Mouse (Mus musculus) liver, embryonic 13.5 days (tissue): ENCODE results near the gene Cilp. TPM values are rescaled to one million over a fixed set of nuclear protein-coding genes. Genes with fewer than 3 reads are reported as not detected.
A peak's percentile ranks its signal among the peaks of the same experiment; 100 is the strongest.

Experiments
- ATAC-seq: fragments of 200-750 bp; cut with Nextera tagmentation; 2 replicates; pipeline ENCODE4 v1.8.0; 2017; ENCODE audit warnings: low read depth, mild to moderate bottlenecking, moderate number of reproducible peaks, moderate library complexity
- DNase-seq: peaks from one replicate; pipeline ENCODE4 v3.0.0; 2022
- H3K27ac ChIP-seq: fragments of 300-500 bp; sonication (generic); 2 replicates; pipeline ENCODE4 v1.5.1; 2015; ENCODE audit warnings: moderate library complexity, mild to moderate bottlenecking, inconsistent platforms
- H3K27me3 ChIP-seq: fragments of 300-500 bp; sonication (generic); 2 replicates; pipeline ENCODE4 v1.6.1; 2015; ENCODE audit warnings: mild to moderate bottlenecking, inconsistent platforms
- H3K36me3 ChIP-seq: fragments of 300-500 bp; sonication (generic); 2 replicates; pipeline ENCODE4 v1.6.1; 2015; ENCODE audit warnings: mild to moderate bottlenecking, inconsistent platforms
- H3K4me1 ChIP-seq: fragments of 300-500 bp; sonication (generic); replicated peaks from 2 replicates; pipeline ENCODE4 v1.6.1; 2015; ENCODE audit warnings: inconsistent platforms
- H3K4me2 ChIP-seq: fragments of 300-500 bp; sonication (generic); 2 replicates; pipeline ENCODE4 v1.6.1; 2015; ENCODE audit warnings: inconsistent platforms, mild to moderate bottlenecking, moderate library complexity
- H3K4me3 ChIP-seq: fragments of 300-500 bp; sonication (generic); replicated peaks from 2 replicates; pipeline ENCODE4 v1.5.1; 2015; ENCODE audit warnings: mild to moderate bottlenecking, inconsistent platforms
- H3K9ac ChIP-seq: fragments of 300-500 bp; sonication (generic); 2 replicates; pipeline ENCODE4 v1.6.1; 2015; ENCODE audit warnings: mild to moderate bottlenecking, inconsistent platforms
- H3K9me3 ChIP-seq: fragments of 300-500 bp; sonication (generic); replicated peaks from 2 replicates; pipeline ENCODE4 v1.6.1; 2016; ENCODE audit warnings: inconsistent platforms
- whole genome bisulfite sequencing: fragments of 180-500 bp; shearing (Covaris S2); methylation state at CpG from one replicate; pipeline ENCODE4 v1.1.7; 2015; ENCODE audit not compliant: insufficient replicate concordance; 5-methylcytosine and 5-hydroxymethylcytosine counted together
- polyA plus RNA-seq: library from polyadenylated mRNA; unstranded; fragments of >200 nt; fragmentation: Nextera tagmentation; extraction: Ambion mirVana; gene quantifications from 2 replicates; pipeline ENCODE4 v1.2.1, GENCODE M21; 2015

Gene Cilp
- polyA plus RNA-seq, 1 experiment from 2014 or later: 0.05 TPM

DNA sequence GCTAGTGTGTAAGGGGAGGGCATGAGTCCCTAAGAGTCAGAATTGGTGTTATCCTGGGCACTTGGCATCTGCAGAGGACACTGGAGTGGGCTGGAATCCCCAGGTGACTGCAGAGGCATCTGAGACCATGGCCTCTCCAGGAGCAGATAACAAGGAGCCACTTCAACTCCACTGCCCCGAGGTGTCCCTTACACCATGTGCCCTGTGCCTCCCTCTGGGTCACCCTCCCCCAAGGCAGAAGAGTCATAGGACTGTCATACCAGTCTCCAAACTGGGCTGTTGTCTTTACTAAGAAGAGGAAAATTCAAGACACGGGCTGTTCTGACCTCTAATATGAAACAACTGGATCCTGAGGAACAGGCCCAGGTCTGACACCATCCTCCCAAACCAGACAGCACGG, 30.2 kb upstream of the Cilp start:
- H3K4me2 ChIP-seq: no peak overlapping the region
- 69% methylated on average over 3 of the region's 3 CpGs for WGBS
- H3K9ac ChIP-seq: no peak overlapping the region
- no peak overlapping the region for H3K4me3 ChIP-seq
- H3K27me3 ChIP-seq: no peaks in the 10 kb centered on the region
- H3K9me3 ChIP-seq: no peaks in the 10 kb centered on the region
- H3K36me3 ChIP-seq: peaks cover 49% of the 10 kb centered on the region
- no peaks in the 10 kb centered on the region; the same call in 1 of the 2 replicates for H3K4me1 ChIP-seq
- DNase-seq (no peak), ATAC-seq (no peak)
- H3K27ac ChIP-seq: no peak overlapping the region

- ATAC-seq (no peak), DNase-seq (no peak)
- WGBS: 43% methylated on average over 1 of the region's 1 CpGs
- H3K9ac ChIP-seq: no peak overlapping the region
- H3K4me2 ChIP-seq: no peak overlapping the region
- H3K27me3 ChIP-seq: no peaks in the 10 kb centered on the region
- H3K4me3 ChIP-seq: no peak overlapping the region
- no peak overlapping the region for H3K27ac ChIP-seq
- H3K36me3 ChIP-seq: peaks cover 40% of the 10 kb centered on the region
- H3K4me1 ChIP-seq: no peaks in the 10 kb centered on the region; the same call in 1 of the 2 replicates
- H3K9me3 ChIP-seq: no peaks in the 10 kb centered on the region
Measured at GRCm38 (mm10) chr9:65235601-65236000, 29.4 kb upstream of the Cilp start.

DNA sequence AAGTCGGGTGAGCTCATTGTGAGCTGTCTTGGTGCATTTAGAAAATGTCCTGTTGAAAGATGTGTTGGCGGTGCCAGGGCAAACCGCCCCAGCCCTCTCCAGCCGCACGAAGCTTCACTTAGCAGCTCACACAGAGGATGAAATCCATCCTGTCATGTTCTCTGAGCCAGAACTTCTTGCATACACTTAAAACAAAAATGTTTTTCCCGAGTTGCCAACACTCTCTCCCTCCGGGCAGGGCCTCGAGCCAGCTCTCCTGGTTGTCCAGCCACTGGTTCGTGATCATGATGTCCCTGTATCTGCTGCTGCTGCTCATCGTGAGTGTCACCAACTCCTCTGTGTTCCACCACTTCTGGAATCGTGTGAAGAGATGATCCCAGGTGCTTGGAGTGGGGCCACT, 27.4 kb upstream of the Cilp start:
- Histone ChIP-seq H3K9ac (no peak overlapping the region), H3K27ac (no peak overlapping the region), H3K4me3 (no peak overlapping the region), H3K36me3 (peaks cover 28% of the 10 kb centered on the region), H3K27me3 (no peaks in the 10 kb centered on the region), H3K4me1 (no peaks in the 10 kb centered on the region; the same call in 1 of the 2 replicates), H3K9me3 (no peaks in the 10 kb centered on the region), H3K4me2 (no peak overlapping the region)
- no peak for DNase-seq
- WGBS: 73% methylated on average over 11 of the region's 11 CpGs
- ATAC-seq: no peak

- H3K9ac ChIP-seq: no peak overlapping the region
- H3K4me1 ChIP-seq: peaks cover 4% of the 10 kb centered on the region; the same call in 1 of the 2 replicates
- H3K4me3 ChIP-seq: no peak overlapping the region
- H3K9me3 ChIP-seq: no peaks in the 10 kb centered on the region
- no peak overlapping the region for H3K27ac ChIP-seq
- WGBS: 73% methylated on average over 13 of the region's 13 CpGs
- DNase-seq (no peak), ATAC-seq (no peak)
- no peaks in the 10 kb centered on the region for H3K27me3 ChIP-seq
- H3K4me2 ChIP-seq: no peak overlapping the region
- peaks cover 22% of the 10 kb centered on the region for H3K36me3 ChIP-seq
Measured at GRCm38 (mm10) chr9:65238191-65238760, 26.7 kb upstream of the Cilp start.

GRCm38 (mm10) chr9:65239176-65239575, 25.8 kb upstream of the Cilp start:
- H3K36me3 ChIP-seq: peaks cover 17% of the 10 kb centered on the region
- no peak overlapping the region for H3K4me2 ChIP-seq
- no peak overlapping the region for H3K4me3 ChIP-seq
- peaks cover 12% of the 10 kb centered on the region for H3K4me1 ChIP-seq
- DNase-seq (no peak), ATAC-seq (no peak)
- no peak overlapping the region for H3K9ac ChIP-seq
- WGBS: 77% methylated on average over 4 of the region's 4 CpGs
- H3K9me3 ChIP-seq: no peaks in the 10 kb centered on the region
- H3K27ac ChIP-seq: no peak overlapping the region
- H3K27me3 ChIP-seq: no peaks in the 10 kb centered on the region

GRCm38 (mm10) chr9:65239731-65240130, 25.2 kb upstream of the Cilp start:
- Histone ChIP-seq H3K4me1 (peaks cover 16% of the 10 kb centered on the region), H3K4me3 (no peak overlapping the region), H3K9me3 (no peaks in the 10 kb centered on the region), H3K27ac (no peak overlapping the region), H3K4me2 (no peak overlapping the region), H3K27me3 (no peaks in the 10 kb centered on the region), H3K9ac (no peak overlapping the region), H3K36me3 (peaks cover 12% of the 10 kb centered on the region)
- ATAC-seq: no peak
- WGBS: 79% methylated on average over 5 of the region's 5 CpGs
- DNase-seq: no peak

DNA sequence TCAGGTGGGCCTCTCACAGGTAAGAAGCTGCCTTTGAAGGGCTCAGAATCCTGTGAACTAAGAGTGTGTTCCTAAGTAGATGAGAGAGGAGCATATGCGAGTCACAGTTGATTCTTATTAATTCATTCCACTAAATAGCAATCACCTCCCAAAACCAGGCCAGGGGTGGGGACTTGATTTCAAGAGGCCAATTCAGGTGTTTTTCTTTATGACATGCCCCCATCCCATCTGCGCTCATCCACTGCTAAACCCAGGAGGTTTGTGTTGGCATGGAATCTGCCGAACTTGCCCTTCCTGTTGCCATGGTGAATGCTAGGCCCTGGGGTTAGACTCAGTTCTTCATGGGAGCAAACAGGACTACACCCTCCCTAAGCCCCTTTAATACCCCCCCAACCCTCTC, 24.4 kb upstream of the Cilp start:
- Histone ChIP-seq H3K4me2 (no peak overlapping the region), H3K9ac (no peak overlapping the region), H3K27ac (no peak overlapping the region), H3K4me3 (no peak overlapping the region), H3K9me3 (no peaks in the 10 kb centered on the region), H3K36me3 (peaks cover 9% of the 10 kb centered on the region; the same call in 1 of the 2 replicates), H3K27me3 (0 out of 2 replicates have a peak, but pooled peaks cover 3% of the 10 kb centered on the region), H3K4me1 (peaks cover 16% of the 10 kb centered on the region)
- no peak for ATAC-seq
- WGBS: 84% methylated on average over 3 of the region's 3 CpGs
- no peak for DNase-seq

- H3K4me3 ChIP-seq: no peak overlapping the region
- no peak overlapping the region for H3K4me2 ChIP-seq
- peaks cover 16% of the 10 kb centered on the region for H3K4me1 ChIP-seq
- 39% methylated on average over 5 of the region's 5 CpGs for WGBS
- H3K9me3 ChIP-seq: no peaks in the 10 kb centered on the region
- 0 out of 2 replicates have a peak, but pooled peaks cover 3% of the 10 kb centered on the region for H3K36me3 ChIP-seq
- H3K27me3 ChIP-seq: 0 out of 2 replicates have a peak, but pooled peaks cover 6% of the 10 kb centered on the region
- H3K9ac ChIP-seq: no peak overlapping the region
- H3K27ac ChIP-seq: no peak overlapping the region
- no peak for DNase-seq
- ATAC-seq: no peak
Measured at GRCm38 (mm10) chr9:65241973-65242372, 23.0 kb upstream of the Cilp start.

- no peaks in the 10 kb centered on the region for H3K9me3 ChIP-seq
- 0 out of 2 replicates have a peak, but pooled peaks cover 9% of the 10 kb centered on the region for H3K27me3 ChIP-seq
- no peaks in the 10 kb centered on the region for H3K36me3 ChIP-seq
- 49% methylated on average over 4 of the region's 4 CpGs for WGBS
- no peak overlapping the region for H3K27ac ChIP-seq
- ATAC-seq (no peak), DNase-seq (no peak)
- no peak overlapping the region for H3K9ac ChIP-seq
- H3K4me3 ChIP-seq: no peak overlapping the region
- no peak overlapping the region for H3K4me2 ChIP-seq
- H3K4me1 ChIP-seq: peaks cover 20% of the 10 kb centered on the region
Measured at GRCm38 (mm10) chr9:65243249-65243648, 21.7 kb upstream of the Cilp start.

GRCm38 (mm10) chr9:65244036-65244806, 20.8 kb upstream of the Cilp start:
- DNase-seq: no peak
- WGBS: 40% methylated on average over 9 of the region's 9 CpGs
- H3K9ac ChIP-seq: no peak overlapping the region

GRCm38 (mm10) chr9:65247502-65248376, 17.2 kb upstream of the Cilp start:
- Histone ChIP-seq H3K27me3 (0 out of 2 replicates have a peak, but pooled peaks cover 9% of the 10 kb centered on the region), H3K4me2 (no peak overlapping the region), H3K4me1 (peaks cover 20% of the 10 kb centered on the region), H3K9me3 (no peaks in the 10 kb centered on the region), H3K27ac (no peak overlapping the region), H3K9ac (no peak overlapping the region), H3K4me3 (no peak overlapping the region), H3K36me3 (no peaks in the 10 kb centered on the region)
- DNase-seq (no peak), ATAC-seq (no peak)
- WGBS: 61% methylated on average over 16 of the region's 16 CpGs

More at GRCm38 (mm10) chr9:65244036-65244806, 20.8 kb upstream of the Cilp start:
- Histone ChIP-seq H3K4me3 (no peak overlapping the region), H3K4me1 (peaks cover 20% of the 10 kb centered on the region), H3K9me3 (no peaks in the 10 kb centered on the region), H3K4me2 (no peak overlapping the region), H3K36me3 (no peaks in the 10 kb centered on the region), H3K27me3 (0 out of 2 replicates have a peak, but pooled peaks cover 9% of the 10 kb centered on the region), H3K27ac (no peak overlapping the region)
- ATAC-seq: peak; percentile 34; the same call in 1 of the 2 replicates
